Mouse (Mus musculus): ENCODE data around the gene Cntnap5c.
"Not testable (repeated sequence)": the region's sequence is repeated elsewhere in the genome, so short reads cannot be mapped to it uniquely, and the experiment has no call there.

The Cntnap5c gene

GRCm38 (mm10) chr17:57768622-57769610 lies at the start of gene Cntnap5c:
TSS of gene Cntnap5c (plus strand) at chr17:57769570.
- no peak for DNase-seq (ENCODE audit: low read depth in 2 of 2, low spot score in 2 of 2)

- DNase-seq (ENCODE audit: low read depth in 2 of 2, low spot score in 2 of 2), result no peak
These were observed 27.3 kb upstream of the Cntnap5c start, which contains the start of gene Gm21834 for GRCm38 (mm10) chr17:57742119-57742518. TSS of gene Gm21834 (minus strand) at chr17:57742219.

GRCm38 (mm10) chr17:57758033-57758432 lies 11.3 kb upstream of the Cntnap5c start:
- no peak for DNase-seq (ENCODE audit: low read depth in 2 of 2, low spot score in 2 of 2)

GRCm38 (mm10) chr17:57767306-57767705 lies 2.1 kb upstream of the Cntnap5c start:
- no peak for DNase-seq (ENCODE audit: low read depth in 2 of 2, low spot score in 2 of 2)

GRCm38 (mm10) chr17:57770904-57771303 lies 1.5 kb downstream of the Cntnap5c start:
- DNase-seq (ENCODE audit: low read depth in 2 of 2, low spot score in 2 of 2), result no peak

- DNase-seq (ENCODE audit: low read depth in 2 of 2, low spot score in 2 of 2), result no peak
These were observed 18.9 kb downstream of the Cntnap5c start for GRCm38 (mm10) chr17:57788161-57788799.

DNA sequence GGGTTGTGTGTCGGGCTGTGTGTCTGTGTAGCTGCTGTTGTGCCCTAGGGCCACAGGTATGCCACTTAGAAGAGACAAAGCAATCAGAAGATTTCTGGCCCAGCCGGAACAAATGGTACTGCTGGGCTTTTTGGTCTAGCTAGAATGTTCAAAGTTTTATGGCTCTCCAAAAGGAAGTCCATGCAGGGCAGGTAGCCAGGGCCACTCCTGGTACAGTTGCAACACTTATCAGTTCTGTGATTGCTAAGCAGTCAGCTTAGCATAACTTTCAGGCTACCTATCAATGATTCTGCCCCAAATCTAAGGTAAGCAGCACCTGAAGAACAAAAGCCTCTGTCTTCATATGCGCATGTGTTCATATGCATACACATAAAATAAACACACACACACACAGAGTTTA lies 26.0 kb downstream of the Cntnap5c start:
- no peak for DNase-seq (ENCODE audit: low read depth in 2 of 2, low spot score in 2 of 2)

DNA sequence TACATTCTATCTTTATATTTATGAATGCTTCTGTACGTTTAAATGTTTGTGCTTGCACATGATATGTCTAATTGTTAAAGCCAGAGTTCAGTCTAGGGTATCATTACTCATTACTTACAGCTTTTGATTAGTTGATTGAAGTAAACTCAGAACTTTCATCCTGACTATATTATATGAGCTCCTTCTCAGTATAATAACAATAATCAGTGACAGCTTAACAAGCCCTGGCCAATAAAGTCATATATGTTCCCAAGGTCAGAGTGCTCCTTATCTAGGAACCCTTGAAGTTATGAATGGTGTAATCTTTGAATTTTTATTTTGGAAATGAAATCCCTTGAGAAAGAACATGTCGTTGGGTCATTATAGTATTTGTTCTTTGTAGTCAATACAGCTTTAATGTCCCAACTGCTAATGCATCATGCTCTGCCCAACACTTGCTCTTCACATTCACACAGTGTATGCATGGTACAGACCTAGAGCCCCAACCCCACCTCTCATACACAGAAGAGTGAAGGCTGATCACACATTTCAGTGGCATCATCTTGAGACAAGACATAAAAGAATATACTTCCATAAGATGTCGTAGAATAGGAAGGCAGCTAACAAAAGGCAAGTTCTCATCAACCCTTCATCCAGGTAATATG lies 27.4 kb downstream of the Cntnap5c start:
- DNase-seq (ENCODE audit: low read depth in 2 of 2, low spot score in 2 of 2), result no peak

GRCm38 (mm10) chr17:57799414-57799985 lies 30.1 kb downstream of the Cntnap5c start:
- no peak for DNase-seq (ENCODE audit: low read depth in 2 of 2, low spot score in 2 of 2)

DNA sequence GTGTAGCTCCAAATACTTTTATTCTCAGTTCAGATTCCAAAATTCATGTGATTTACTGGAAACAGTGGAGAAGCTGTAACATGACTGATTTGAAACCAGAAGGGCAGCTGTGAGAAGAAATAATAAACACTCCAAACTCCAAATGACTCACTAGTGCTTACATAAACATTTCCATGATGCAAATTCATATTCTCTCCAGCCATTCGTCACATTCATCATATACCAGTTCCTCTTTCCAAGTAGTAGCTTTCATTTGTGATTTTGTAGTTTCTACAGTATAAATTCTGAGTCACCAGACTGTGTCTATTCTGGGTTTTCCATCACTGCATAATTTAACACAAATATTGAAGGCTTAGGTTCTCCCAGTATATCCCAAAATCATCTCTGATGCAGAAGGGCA lies 31.8 kb downstream of the Cntnap5c start:
- DNase-seq (ENCODE audit: low read depth in 2 of 2, low spot score in 2 of 2), result no peak

GRCm38 (mm10) chr17:57837090-57837971 lies 68.0 kb downstream of the Cntnap5c start:
- no peak for DNase-seq (ENCODE audit: low read depth in 2 of 2, low spot score in 2 of 2)

DNA sequence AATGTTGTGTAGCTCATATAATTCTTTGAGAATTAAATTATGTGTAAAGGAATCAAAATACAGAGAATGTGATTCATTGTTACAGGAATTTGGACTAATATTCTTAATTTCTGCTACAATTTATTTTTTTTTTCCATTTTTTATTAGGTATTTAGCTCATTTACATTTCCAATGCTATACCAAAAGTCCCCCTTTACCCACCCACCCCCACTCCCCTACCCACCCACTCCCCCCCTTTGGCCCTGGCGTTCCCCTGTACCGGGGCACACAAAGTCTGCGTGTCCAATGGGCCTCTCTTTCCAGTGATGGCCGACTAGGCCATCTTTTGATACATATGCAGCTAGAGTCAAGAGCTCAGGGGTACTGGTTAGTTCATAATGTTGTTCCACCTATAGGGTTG lies 86.4 kb downstream of the Cntnap5c start:
- DNase-seq (ENCODE audit: low read depth in 2 of 2, low spot score in 2 of 2), result not testable (repeated sequence)

DNA sequence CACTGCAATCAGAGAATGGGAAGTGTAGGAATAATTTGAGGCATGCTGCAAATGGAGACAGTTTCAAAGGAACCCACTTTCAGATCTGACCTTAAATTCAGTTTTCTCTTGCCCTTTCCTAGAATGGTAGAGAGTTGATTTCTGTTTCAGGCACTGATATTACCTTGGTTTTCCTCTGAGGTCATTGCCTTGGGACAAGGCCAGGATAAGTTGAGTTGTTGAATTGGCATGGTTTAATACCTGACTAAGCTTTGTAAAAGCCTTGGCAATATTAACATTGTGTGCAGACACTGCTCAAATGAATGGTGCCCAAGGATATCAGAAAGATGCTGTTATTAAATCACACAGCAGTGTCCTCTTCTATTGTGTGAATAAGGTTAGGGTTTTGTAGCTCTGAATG lies 96.6 kb downstream of the Cntnap5c start:
- no peak for DNase-seq (ENCODE audit: low read depth in 2 of 2, low spot score in 2 of 2)

GRCm38 (mm10) chr17:57887742-57888389 lies 118.5 kb downstream of the Cntnap5c start:
- no peak for DNase-seq (ENCODE audit: low read depth in 2 of 2, low spot score in 2 of 2)

- DNase-seq (ENCODE audit: low read depth in 2 of 2, low spot score in 2 of 2), result no peak
These were observed 142.5 kb downstream of the Cntnap5c start for GRCm38 (mm10) chr17:57911770-57912293.

DNA sequence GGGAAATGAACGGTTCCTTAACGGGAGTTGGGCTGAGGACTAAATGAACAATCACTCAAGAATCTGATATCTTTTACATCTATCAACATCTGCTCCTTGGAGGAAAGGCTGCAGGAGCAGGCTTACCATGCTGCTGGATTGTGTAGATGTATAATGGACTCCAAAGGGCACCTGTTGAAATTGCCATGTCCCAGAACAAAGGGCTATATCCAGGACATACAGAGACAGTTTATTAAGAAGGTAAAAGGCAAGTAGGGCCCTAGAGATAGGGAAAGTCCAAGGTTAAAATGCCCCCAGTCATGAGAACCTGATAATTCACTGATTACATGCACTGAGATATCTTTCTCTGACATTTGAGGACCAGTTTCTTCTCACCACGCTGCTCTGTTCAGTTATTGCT lies 214.9 kb downstream of the Cntnap5c start:
- no peak for DNase-seq (ENCODE audit: low read depth in 2 of 2, low spot score in 2 of 2)

DNA sequence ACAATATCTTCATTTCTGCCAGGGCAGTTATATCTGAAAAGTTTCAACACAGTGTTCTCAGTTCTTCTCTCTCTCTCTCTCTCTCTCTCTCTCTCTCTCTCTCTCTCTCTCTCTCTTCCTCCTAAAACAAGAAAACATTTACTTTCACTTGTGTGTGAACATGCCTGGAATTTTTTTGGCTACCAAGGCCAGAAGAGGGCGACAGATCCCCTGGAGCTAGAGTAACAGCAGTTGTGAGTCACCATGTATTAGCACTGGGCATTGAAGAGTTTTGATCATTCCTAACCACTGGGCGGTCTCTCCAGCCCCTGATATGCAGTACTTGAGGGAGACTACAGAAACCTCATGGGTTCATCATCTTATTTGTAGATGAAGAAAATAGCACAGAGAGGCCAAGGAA lies 219.1 kb downstream of the Cntnap5c start:
- no peak for DNase-seq (ENCODE audit: low read depth in 2 of 2, low spot score in 2 of 2)

DNA sequence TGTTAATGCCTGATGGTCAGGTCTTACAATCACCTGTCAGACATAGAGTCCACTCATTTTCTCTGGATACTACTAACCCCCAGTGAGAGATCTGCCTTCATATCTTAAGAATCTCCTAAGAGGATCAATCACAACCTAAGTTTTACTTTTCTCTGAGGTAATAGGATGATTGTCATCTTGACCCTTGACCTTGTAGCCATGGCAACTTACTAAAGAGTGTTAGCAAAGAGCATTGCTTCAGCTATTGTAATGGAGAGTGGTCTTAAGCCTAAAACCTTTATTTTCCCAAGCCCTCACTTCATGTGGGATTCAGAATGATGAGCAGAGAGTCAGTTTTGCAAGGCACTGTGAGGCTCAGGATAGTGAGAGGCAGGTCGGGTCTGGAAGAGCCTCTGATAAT lies 227.1 kb downstream of the Cntnap5c start:
- no peak for DNase-seq (ENCODE audit: low read depth in 2 of 2, low spot score in 2 of 2)

DNA sequence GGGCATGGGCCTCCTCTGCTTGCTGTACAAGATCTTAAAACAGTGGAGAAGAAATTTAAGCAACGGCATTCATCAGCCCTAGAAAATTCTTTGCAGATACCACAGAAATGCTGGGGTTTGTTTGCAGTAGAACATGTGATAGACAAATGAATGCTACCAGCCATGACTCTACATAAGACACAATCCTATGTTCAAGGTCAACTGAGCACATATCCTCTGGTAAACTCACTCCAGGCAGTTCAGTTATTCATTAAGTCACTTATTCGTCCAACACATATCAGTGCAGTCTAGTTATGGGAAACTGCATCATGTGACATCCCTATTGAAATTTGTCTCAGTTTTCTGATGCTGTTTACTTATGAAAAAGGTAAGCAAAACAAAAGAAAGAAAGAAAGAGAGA lies 229.7 kb downstream of the Cntnap5c start:
- no peak for DNase-seq (ENCODE audit: low read depth in 2 of 2, low spot score in 2 of 2)

DNA sequence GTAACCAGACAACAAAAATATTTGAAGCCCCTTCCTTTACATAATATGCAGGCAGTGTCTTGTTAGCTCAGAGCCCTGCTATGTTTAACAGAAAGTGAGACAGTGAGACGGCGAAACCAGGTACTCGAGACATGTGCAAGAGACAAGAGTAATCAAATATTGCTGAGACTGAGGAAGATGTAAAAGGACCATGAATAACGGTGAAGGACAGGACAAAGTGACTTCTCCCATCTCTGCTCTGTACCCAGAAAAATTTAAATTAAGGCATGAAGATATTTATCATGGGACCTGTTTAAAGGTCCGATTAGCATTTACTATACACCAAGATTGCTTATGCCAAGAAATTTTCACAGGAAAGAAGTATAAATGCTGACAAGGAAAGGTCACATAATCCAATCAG lies 233.5 kb downstream of the Cntnap5c start:
- DNase-seq (ENCODE audit: low read depth in 2 of 2, low spot score in 2 of 2), result no peak
